22 mouse cellular contexts compared by ENCODE assay signal in the genomic region with DNA sequence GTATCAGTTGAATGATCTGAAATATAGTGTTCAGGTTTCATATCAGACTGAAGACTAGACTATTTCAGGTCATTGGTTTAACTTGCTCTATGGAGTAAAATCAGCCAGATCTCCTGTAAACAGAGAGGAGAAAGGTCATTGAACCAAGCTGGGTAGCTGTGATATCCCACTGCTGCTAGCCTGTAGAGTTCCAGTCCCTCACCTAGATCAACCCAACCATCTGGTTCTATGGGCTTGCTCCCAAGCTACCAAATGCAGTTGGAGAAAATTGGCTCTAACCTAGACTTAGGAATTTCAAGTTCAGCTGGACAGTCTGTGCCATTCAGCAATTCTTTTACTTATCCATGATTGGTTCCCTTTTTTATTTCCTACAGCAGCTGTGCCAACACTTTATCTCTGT.
DNase-seq lines count a peak whose midpoint lies in the region; ATAC-seq lines count a peak whose summit lies in the region.
"Had no signal": no experiment of that assay in that cellular context is flagged by ENCODE, and none has a peak within 500 bp of the region (broad histone marks: within the 10 kb centered on the region; RNA-seq: fewer than 3 reads in every experiment).

No protein-coding gene starts in this region.

- ATAC-seq in heart, embryonic 11.5 days (replicated peaks; ENCODE audit: insufficient number of reproducible peaks, low FRiP score, low TSS enrichment), result no peak
- no peak for ATAC-seq in forebrain, embryonic 14.5 days
- ATAC-seq: CD4-positive, CD25-positive, alpha-beta regulatory T cell, adult 4 months; forebrain, postnatal 0 days; intestine, embryonic 15.5 days had no signal

- peak; percentile 83 for DNase-seq in heart, adult 11 months
- peak; percentile 81 to 91 for DNase-seq in cerebellum, adult 18-20 months
- DNase-seq in cerebellum, adult 9-11 months, result peak; percentile 93
- DNase-seq in cerebellum, postnatal 36 days, result peak; percentile 77 to 83
- no peak for DNase-seq in forebrain, embryonic 14.5 days (ENCODE audit: low spot score)
- no peak for DNase-seq in MN1 (ENCODE audit: low spot score)
- DNase-seq in spleen, adult 12 weeks (ENCODE audit: low spot score), result no peak
- DNase-seq: adrenal gland, postnatal 10 days; B cell, adult 2 months; forebrain, postnatal 0 days; gastrocnemius, postnatal 36 days; heart, postnatal 14 days; kidney, adult 18-20 months had no signal

- H3K36me3 ChIP-seq in heart, embryonic 11.5 days (ENCODE audit: control insufficient read depth, insufficient read depth, low read length), result no peaks in the 10 kb centered on the region
- no peaks in the 10 kb centered on the region for H3K36me3 ChIP-seq in forebrain, embryonic 14.5 days (ENCODE audit: control insufficient read depth, insufficient read depth, low read length)
- H3K36me3 ChIP-seq: embryonic facial prominence, embryonic 13.5 days; forebrain, embryonic 12.5 days; G1E; heart, embryonic 10.5 days; heart, embryonic 15.5 days; intestine, embryonic 15.5 days had no signal

- no peak overlapping the region for H3K9ac ChIP-seq in heart, embryonic 11.5 days (ENCODE audit: low read depth, low read length)
- no peak overlapping the region for H3K9ac ChIP-seq in forebrain, embryonic 14.5 days (ENCODE audit: low read length)
- H3K9ac ChIP-seq: embryonic facial prominence, embryonic 13.5 days; forebrain, embryonic 12.5 days; forebrain, postnatal 0 days; heart, embryonic 15.5 days; hindbrain, embryonic 14.5 days; intestine, embryonic 15.5 days had no signal

- no peak overlapping the region for H3K4me2 ChIP-seq in heart, embryonic 11.5 days
- H3K4me2 ChIP-seq in forebrain, embryonic 14.5 days (ENCODE audit: low read length), result no peak overlapping the region
- H3K4me2 ChIP-seq: embryonic facial prominence, embryonic 13.5 days; forebrain, embryonic 12.5 days; heart, embryonic 15.5 days; hindbrain, embryonic 14.5 days; intestine, embryonic 15.5 days had no signal

- H3K27ac ChIP-seq in heart, embryonic 11.5 days (ENCODE audit: low read depth, low read length), result no peak overlapping the region
- H3K27ac ChIP-seq in forebrain, embryonic 14.5 days (ENCODE audit: low read depth, low read length), result no peak overlapping the region
- H3K27ac ChIP-seq: embryonic facial prominence, embryonic 13.5 days; forebrain, embryonic 12.5 days; heart, embryonic 10.5 days; heart, embryonic 15.5 days; hindbrain, embryonic 14.5 days; intestine, embryonic 15.5 days had no signal

- H3K9me3 ChIP-seq in heart, embryonic 11.5 days (replicated peaks; ENCODE audit: control insufficient read depth, low read length), result no peaks in the 10 kb centered on the region
- no peaks in the 10 kb centered on the region for H3K9me3 ChIP-seq in forebrain, embryonic 14.5 days (replicated peaks; ENCODE audit: control insufficient read depth, low read length)
- H3K9me3 ChIP-seq: embryonic facial prominence, embryonic 13.5 days; forebrain, embryonic 12.5 days; G1E; heart, embryonic 10.5 days; heart, embryonic 15.5 days; intestine, embryonic 15.5 days had no signal

- H3K4me1 ChIP-seq in heart, embryonic 11.5 days (ENCODE audit: control insufficient read depth, insufficient read depth, low read length), result no peaks in the 10 kb centered on the region; the same call in 1 of the 2 replicates
- no peaks in the 10 kb centered on the region; the same call in 1 of the 2 replicates for H3K4me1 ChIP-seq in forebrain, embryonic 14.5 days (ENCODE audit: control insufficient read depth, insufficient read depth, low read length)
- H3K4me1 ChIP-seq: forebrain, embryonic 12.5 days; intestine, embryonic 15.5 days had no signal

- H3K27me3 ChIP-seq in heart, embryonic 11.5 days (ENCODE audit: control insufficient read depth, insufficient read depth, low read length), result no peaks in the 10 kb centered on the region
- H3K27me3 ChIP-seq in forebrain, embryonic 14.5 days (replicated peaks; ENCODE audit: control insufficient read depth, insufficient read depth, low read length), result no peaks in the 10 kb centered on the region
- H3K27me3 ChIP-seq: embryonic facial prominence, embryonic 13.5 days; forebrain, embryonic 12.5 days; heart, embryonic 15.5 days; intestine, embryonic 15.5 days had no signal

- no peak overlapping the region for H3K4me3 ChIP-seq in heart, embryonic 11.5 days (ENCODE audit: low read depth, low read length)
- no peak overlapping the region for H3K4me3 ChIP-seq in forebrain, embryonic 14.5 days (ENCODE audit: low read depth, low read length)
- H3K4me3 ChIP-seq: embryonic facial prominence, embryonic 13.5 days; forebrain, embryonic 12.5 days; heart, embryonic 10.5 days; heart, embryonic 15.5 days; intestine, embryonic 15.5 days had no signal

Comparison
In these comparisons a context has a peak if more than half of its experiments do, and no peak if none do; other contexts are left out.
1. DNase-seq: peak in heart, adult 11 months (single experiment), cerebellum, adult 18-20 months (2 of 2), cerebellum, adult 9-11 months (single experiment) and cerebellum, postnatal 36 days (2 of 2); none in forebrain, embryonic 14.5 days (single experiment), MN1 (single experiment) and spleen, adult 12 weeks (single experiment).